Mouse (Mus musculus): ENCODE measurements around the gene Enpep. TPM values are rescaled to one million over a fixed set of nuclear protein-coding genes. Genes with fewer than 3 reads are reported as not detected.

Enpep gene
- polyA plus RNA-seq, 1 experiment = 0.14 TPM

DNA sequence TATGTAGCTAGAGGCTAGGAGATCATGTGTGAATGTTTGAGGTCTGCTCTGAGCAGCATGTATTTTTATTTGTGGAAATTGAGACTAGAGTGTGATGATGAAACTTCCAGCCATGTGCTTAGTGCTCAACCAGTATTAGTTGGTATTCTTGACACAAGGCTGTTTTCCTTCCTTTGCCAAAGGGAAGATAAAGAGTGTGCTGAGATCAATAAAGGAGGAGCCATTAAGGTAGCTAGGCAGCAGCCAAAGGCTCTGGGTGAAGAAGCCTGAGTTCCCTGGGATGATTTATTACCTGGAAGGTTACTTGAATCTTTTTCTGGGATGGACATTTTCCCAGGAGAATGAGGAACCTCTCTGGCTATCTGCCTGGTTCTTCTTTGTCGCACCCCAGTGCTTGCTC, 30.9 kb upstream of the Enpep start:
- no peak overlapping the region for H3K27ac ChIP-seq (ENCODE audit: control insufficient read depth, insufficient read depth, low read depth, low read length)
- TF ChIP-seq POLR2A (IDR thresholded peaks at IDR 0.05; ENCODE audit: control insufficient read depth, low read depth, low read length) (no peak), CTCF (IDR thresholded peaks at IDR 0.05; ENCODE audit: control insufficient read depth, insufficient read depth, insufficient replicate concordance, low read depth, low read length) (no peak)

DNA sequence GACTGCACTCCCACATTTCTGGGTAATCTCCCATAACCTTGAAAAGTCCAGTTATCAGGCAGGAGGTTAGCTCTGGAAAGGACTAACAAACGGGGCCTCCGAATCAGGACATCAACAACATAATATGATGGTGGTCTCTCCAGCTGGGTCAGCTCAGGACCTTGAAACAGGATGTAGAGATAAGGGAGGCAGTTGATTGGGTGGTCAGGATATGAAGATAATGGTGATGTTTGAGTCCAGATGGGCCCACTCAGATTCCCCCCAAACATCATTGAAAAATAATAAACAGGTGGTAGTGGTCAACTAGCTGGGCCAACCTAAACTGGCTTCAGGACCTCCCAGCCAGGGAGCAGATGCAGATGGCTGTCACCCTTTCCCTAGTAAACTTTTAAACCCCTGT, 25.6 kb upstream of the Enpep start:
- H3K4me3 ChIP-seq (ENCODE audit: control insufficient read depth, low read depth, low read length) = no peak overlapping the region
- no peak for TF ChIP-seq CTCF (IDR thresholded peaks at IDR 0.05; ENCODE audit: control insufficient read depth, insufficient read depth, insufficient replicate concordance, low read depth, low read length)
- no peak for TF ChIP-seq POLR2A (IDR thresholded peaks at IDR 0.05; ENCODE audit: control insufficient read depth, low read depth, low read length)
- H3K27ac ChIP-seq (ENCODE audit: control insufficient read depth, insufficient read depth, low read depth, low read length) = no peak overlapping the region
- H3K27me3 ChIP-seq (ENCODE audit: control insufficient read depth, insufficient read depth, low read length) = no peaks in the 10 kb centered on the region
- H3K36me3 ChIP-seq (ENCODE audit: control insufficient read depth, insufficient read depth, low read length) = no peaks in the 10 kb centered on the region
- H3K4me1 ChIP-seq (ENCODE audit: control insufficient read depth, insufficient read depth, low read length) = no peaks in the 10 kb centered on the region

More for the DNA sequence above, 30.9 kb upstream of the Enpep start:
- Histone ChIP-seq H3K4me1 (ENCODE audit: control insufficient read depth, insufficient read depth, low read length) (peaks cover 4% of the 10 kb centered on the region), H3K4me3 (ENCODE audit: control insufficient read depth, low read depth, low read length) (no peak overlapping the region), H3K36me3 (ENCODE audit: control insufficient read depth, insufficient read depth, low read length) (no peaks in the 10 kb centered on the region), H3K27me3 (ENCODE audit: control insufficient read depth, insufficient read depth, low read length) (no peaks in the 10 kb centered on the region)

DNA sequence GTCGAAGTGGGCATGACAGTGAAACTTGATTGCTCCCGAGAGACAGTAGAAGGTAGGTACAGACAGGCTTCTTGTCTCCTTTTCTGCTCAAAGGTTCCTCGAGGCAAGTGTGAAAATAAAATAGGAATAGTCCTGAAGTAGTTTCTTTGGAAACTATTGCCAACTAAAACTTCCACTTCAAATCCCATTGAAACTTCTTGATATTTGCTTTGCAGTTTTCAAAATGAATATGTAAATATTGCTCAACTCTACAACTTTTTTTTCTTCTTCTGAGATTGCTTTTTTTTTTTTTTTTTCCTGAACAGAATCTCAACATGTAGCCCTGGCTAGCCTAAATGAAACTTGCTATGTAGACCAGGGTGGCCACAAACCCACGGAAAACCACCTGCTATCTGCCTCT, 21.4 kb upstream of the Enpep start:
- H3K27me3 ChIP-seq (ENCODE audit: control insufficient read depth, insufficient read depth, low read length) = no peaks in the 10 kb centered on the region
- no peak overlapping the region for H3K27ac ChIP-seq (ENCODE audit: control insufficient read depth, insufficient read depth, low read depth, low read length)
- TF ChIP-seq CTCF (IDR thresholded peaks at IDR 0.05; ENCODE audit: control insufficient read depth, insufficient read depth, insufficient replicate concordance, low read depth, low read length) (no peak), POLR2A (IDR thresholded peaks at IDR 0.05; ENCODE audit: control insufficient read depth, low read depth, low read length) (no peak)
- no peaks in the 10 kb centered on the region for H3K36me3 ChIP-seq (ENCODE audit: control insufficient read depth, insufficient read depth, low read length)
- no peak overlapping the region for H3K4me3 ChIP-seq (ENCODE audit: control insufficient read depth, low read depth, low read length)
- H3K4me1 ChIP-seq (ENCODE audit: control insufficient read depth, insufficient read depth, low read length) = no peaks in the 10 kb centered on the region

DNA sequence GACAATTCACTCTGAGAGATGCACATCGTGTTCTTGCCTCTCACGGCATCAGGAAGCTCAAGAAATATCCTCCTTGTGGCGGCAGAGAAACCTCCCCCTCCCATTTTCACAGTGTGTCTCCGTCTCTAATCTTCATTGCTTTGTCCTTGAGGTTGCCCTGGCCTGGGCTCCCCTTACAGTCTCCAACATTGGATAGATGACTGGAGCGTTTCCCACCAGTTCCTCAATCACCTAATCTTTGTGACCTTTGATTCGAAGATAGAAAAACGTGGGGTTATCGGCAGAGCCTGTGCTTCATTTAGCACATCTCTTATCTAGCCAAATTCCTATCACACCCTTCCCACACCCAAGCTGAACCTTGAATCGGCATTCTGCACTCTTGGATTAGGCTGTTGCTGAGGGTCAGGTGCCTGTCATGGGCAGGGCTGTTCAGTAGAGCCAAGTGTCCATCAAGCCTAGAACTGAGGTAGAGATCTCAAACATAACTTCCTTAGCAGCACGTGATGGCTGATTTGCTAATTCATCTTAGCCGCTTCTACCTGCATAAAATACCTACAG, 18.9 kb upstream of the Enpep start:
- Histone ChIP-seq H3K27me3 (ENCODE audit: control insufficient read depth, insufficient read depth, low read length) (no peaks in the 10 kb centered on the region), H3K4me1 (ENCODE audit: control insufficient read depth, insufficient read depth, low read length) (no peaks in the 10 kb centered on the region), H3K4me3 (ENCODE audit: control insufficient read depth, low read depth, low read length) (no peak overlapping the region), H3K27ac (ENCODE audit: control insufficient read depth, insufficient read depth, low read depth, low read length) (no peak overlapping the region), H3K36me3 (ENCODE audit: control insufficient read depth, insufficient read depth, low read length) (no peaks in the 10 kb centered on the region)
- no peak for TF ChIP-seq CTCF (IDR thresholded peaks at IDR 0.05; ENCODE audit: control insufficient read depth, insufficient read depth, insufficient replicate concordance, low read depth, low read length)
- TF ChIP-seq POLR2A (IDR thresholded peaks at IDR 0.05; ENCODE audit: control insufficient read depth, low read depth, low read length) = no peak

DNA sequence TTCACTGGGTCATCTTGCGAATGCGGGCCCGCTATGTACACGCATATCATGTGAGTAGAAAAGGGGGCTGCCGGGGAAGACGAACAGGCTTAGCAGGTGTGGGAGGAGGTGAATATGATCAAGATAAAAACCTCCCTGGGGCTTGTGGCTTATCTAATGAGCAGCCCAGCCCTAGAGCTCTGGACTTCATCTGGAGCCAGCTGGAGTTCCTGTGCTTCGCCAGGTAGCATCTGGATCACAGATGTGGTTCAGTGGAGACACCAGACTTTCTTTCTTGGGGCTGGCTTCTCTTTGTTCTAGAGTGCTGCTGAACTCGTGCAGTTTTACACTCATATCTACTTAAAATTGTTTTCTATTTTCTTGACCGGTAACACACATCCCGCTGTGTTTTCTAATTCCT, 14.8 kb upstream of the Enpep start:
- H3K4me1 ChIP-seq (ENCODE audit: control insufficient read depth, insufficient read depth, low read length) = no peaks in the 10 kb centered on the region
- no peaks in the 10 kb centered on the region for H3K27me3 ChIP-seq (ENCODE audit: control insufficient read depth, insufficient read depth, low read length)
- TF ChIP-seq POLR2A (IDR thresholded peaks at IDR 0.05; ENCODE audit: control insufficient read depth, low read depth, low read length) (no peak), CTCF (IDR thresholded peaks at IDR 0.05; ENCODE audit: control insufficient read depth, insufficient read depth, insufficient replicate concordance, low read depth, low read length) (no peak)
- no peaks in the 10 kb centered on the region for H3K36me3 ChIP-seq (ENCODE audit: control insufficient read depth, insufficient read depth, low read length)
- H3K4me3 ChIP-seq (ENCODE audit: control insufficient read depth, low read depth, low read length) = no peak overlapping the region
- H3K27ac ChIP-seq (ENCODE audit: control insufficient read depth, insufficient read depth, low read depth, low read length) = no peak overlapping the region

- H3K27ac ChIP-seq (ENCODE audit: control insufficient read depth, insufficient read depth, low read depth, low read length) = no peak overlapping the region
- H3K36me3 ChIP-seq (ENCODE audit: control insufficient read depth, insufficient read depth, low read length) = no peaks in the 10 kb centered on the region
- no peak for TF ChIP-seq CTCF (IDR thresholded peaks at IDR 0.05; ENCODE audit: control insufficient read depth, insufficient read depth, insufficient replicate concordance, low read depth, low read length)
- TF ChIP-seq POLR2A (IDR thresholded peaks at IDR 0.05; ENCODE audit: control insufficient read depth, low read depth, low read length) = no peak
- no peak overlapping the region for H3K4me3 ChIP-seq (ENCODE audit: control insufficient read depth, low read depth, low read length)
- no peaks in the 10 kb centered on the region for H3K27me3 ChIP-seq (ENCODE audit: control insufficient read depth, insufficient read depth, low read length)
- no peaks in the 10 kb centered on the region for H3K4me1 ChIP-seq (ENCODE audit: control insufficient read depth, insufficient read depth, low read length)
These were observed 10.2 kb upstream of the Enpep start for GRCm38 (mm10) chr3:129342767-129343166.

GRCm38 (mm10) chr3:129341066-129341465, 8.5 kb upstream of the Enpep start:
- Histone ChIP-seq H3K27me3 (ENCODE audit: control insufficient read depth, insufficient read depth, low read length) (no peaks in the 10 kb centered on the region), H3K4me1 (ENCODE audit: control insufficient read depth, insufficient read depth, low read length) (no peaks in the 10 kb centered on the region), H3K4me3 (ENCODE audit: control insufficient read depth, low read depth, low read length) (no peak overlapping the region), H3K27ac (ENCODE audit: control insufficient read depth, insufficient read depth, low read depth, low read length) (no peak overlapping the region), H3K36me3 (ENCODE audit: control insufficient read depth, insufficient read depth, low read length) (no peaks in the 10 kb centered on the region)
- TF ChIP-seq CTCF (IDR thresholded peaks at IDR 0.05; ENCODE audit: control insufficient read depth, insufficient read depth, insufficient replicate concordance, low read depth, low read length) (no peak), POLR2A (IDR thresholded peaks at IDR 0.05; ENCODE audit: control insufficient read depth, low read depth, low read length) (no peak)
